Mouse (Mus musculus) megakaryocyte progenitor cell, adult 5-6 weeks (primary cell): ENCODE results near the gene Lsm12. TPM values are rescaled to one million over a fixed set of nuclear protein-coding genes. Genes with fewer than 3 reads are reported as not detected.

ENCODE experiments used
- ATAC-seq: replicated peaks from 2 replicates; pipeline ENCODE4 v1.8.0; 2016; ENCODE audit warnings: mild to moderate bottlenecking, moderate TSS enrichment, inconsistent platforms; ENCODE audit not compliant: poor library complexity
- total RNA-seq, 2 experiments: library from RNA; stranded (forward) in 1 of 2; stranded (reverse) in 1 of 2; fragments of 157-497, 149-512 nt in 1 of 2; fragments of 200-1000 nt in 1 of 2; gene quantifications; 2 replicates each; pipeline versions ENCODE4 v1.2.3 to v1.2.4; 2015 to 2017

Gene Lsm12
- total RNA-seq, 2 experiments from 2014 or later, result 67.8 to 127 TPM

DNA sequence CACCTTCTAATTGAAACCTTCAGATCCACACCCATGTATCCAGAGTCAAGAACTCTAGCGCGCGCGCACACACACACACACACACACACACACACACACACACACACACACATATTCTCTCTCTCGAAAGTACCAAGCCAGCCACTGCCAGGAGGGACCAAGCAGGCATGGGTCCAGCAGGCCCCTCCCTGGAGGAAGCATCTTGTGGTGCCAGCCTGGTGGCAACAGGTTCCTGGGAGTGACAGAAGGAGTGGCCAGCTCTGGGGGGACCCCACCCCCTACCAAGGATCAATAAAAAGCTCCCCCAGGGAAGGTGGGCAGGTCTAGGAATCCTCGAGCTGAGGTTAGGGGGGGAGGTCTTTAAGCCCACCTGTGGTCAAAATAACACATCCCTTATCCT is 32.3 kb upstream of the Lsm12 start:
- ATAC-seq, result no peak

DNA sequence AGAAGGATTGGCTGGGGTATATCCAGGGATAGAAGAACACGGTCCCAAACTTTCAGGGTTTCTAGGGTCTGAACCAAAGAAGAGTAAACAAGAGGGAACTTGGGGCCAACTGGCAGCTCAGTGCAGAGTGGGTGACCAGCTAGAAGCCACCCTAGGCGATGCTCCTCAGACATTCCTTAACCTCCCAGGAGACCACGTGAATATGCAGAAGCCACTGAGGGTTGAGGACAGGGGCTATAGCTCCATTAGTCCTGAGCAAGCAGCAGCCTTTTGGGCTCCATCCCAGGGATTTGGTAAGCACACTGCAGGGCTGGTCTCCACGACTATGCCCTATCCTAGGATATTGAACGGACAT is 31.8 kb upstream of the Lsm12 start:
- no peak for ATAC-seq

DNA sequence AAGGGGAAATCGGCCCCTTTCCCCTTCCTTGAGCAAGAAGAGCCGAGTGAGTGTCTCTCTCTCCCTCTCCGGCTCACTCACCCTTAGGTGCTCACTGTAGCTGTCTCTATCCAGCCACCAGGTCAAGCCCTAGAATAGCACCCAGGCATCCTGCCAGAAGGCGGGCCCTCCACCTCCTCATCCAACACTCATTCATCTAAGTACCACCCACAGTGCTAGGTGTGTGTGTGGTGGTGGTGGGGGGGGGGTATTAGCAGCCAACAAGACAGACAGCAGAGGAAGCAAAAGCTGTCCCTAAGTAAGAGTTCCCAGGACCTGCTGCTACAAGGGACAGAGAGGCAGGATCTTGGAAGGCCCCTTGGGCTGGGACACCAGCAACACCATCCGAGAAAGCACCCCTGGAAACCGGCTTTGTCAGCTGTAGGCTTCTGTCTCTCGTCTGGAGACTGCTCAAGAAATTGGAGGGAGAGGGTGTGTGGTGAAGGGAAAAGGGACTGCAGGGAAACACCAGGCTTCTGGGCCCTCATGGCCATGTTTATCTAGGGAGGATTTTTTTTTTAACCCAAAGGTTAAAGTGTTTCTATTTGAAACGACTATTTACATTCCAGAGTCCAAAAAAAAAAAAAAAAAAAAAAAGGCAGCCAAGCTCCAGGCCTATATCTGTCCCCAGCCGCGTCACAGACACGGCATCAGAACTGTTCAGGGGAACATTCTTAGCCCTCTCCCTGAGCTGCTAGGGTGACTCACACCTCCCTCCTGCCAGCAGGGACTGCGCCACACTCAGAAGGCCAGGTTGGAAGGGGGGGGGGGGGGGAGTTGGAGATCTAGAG is 31.2 kb upstream of the Lsm12 start:
- ATAC-seq, result no peak

DNA sequence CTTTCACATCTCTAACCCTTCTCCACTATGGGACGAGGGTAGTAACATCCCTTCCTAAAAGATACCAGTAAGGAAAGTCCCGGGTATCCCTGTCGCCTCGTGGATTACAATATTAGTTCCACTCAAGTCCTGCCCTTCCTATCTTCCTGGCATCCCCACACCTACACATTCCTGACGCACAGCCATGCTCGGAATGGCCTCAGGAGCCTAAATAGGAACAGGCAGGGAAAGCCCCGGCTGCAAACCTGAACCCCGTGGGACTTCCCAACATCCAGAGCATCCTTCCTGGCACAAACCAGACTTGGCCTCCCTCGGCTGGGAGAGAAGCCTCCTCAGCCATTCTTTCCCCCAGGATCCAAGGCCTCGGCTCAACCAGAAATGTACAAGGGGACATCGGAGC is 30.4 kb upstream of the Lsm12 start:
- ATAC-seq, result no peak

DNA sequence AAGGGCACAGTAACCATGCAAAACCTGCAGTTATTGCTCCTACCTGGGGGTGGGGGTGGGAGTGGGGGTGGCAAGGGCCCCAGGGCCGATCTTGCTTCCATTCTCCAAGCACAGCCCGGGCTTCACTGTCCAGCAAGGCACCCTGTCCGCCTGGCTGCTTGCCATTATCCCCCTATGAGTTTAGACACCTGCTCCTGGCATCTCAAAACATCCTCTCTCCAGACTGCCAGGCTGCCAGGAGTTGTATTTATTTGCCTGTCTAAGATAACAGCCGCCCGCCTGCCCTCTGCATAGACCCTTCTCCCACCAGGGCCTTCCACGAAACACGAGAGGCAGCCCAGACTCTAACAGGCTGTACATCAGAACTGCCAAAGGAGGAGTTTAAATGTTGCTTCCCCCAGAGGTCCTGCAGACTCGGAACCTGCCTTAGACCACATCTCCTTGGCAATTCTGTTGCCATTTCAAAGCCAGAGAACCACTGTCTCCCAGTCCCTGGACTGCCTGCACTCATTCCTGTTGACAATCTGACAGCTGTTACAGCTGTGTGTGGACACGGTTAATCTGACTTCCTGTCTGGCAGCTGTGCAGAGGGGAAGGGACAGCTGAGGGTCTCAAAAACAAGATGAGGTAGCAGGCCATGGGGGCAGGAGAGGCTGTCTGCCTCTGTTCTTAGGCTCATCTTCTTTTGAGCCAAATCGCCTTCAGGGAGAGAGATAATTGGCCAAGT is 29.5 kb upstream of the Lsm12 start:
- ATAC-seq, result no peak

DNA sequence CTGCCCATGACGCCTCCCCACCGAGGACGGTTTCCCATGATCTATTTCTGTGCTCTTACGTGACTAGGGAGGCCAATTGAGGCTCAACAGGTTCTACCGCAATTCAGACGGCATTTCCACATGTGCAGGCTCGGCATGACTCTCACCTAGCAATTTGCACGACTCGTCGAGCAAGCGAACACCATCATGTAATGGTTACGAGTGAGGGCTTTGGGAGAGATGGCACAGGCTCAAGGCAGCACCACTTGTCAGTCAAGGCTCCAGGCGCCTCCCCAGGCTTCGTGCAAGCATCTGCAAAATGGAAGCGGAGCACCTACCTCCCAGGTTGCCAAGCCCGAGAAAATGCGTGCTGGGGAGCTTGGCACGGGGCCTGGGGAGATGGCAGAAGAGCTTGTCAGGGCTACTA is 26.8 kb upstream of the Lsm12 start:
- no peak for ATAC-seq

GRCm38 (mm10) chr11:102211011-102211410 is 25.9 kb upstream of the Lsm12 start:
- no peak for ATAC-seq

DNA sequence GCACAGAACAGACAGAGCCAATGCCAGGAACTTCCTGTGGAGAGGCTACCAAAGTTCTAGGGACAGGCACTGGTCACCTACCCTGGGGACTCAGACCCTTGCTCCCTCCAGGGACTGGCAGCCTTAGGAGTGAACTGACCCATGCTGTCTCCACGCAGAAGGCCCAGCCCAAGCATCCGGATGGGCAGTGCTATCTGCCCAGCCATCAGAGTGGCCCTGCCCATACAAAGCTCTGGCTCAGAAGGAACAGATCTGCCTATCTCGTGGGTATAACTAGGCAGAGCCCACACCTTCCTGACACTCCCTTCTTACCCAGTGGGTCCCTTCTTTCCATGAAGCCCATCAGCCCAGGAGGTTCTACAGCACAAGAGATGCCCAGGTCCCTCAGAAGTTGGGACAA is 25.1 kb upstream of the Lsm12 start:
- ATAC-seq, result no peak

GRCm38 (mm10) chr11:102209742-102210141 is 24.6 kb upstream of the Lsm12 start:
- ATAC-seq, result peak; percentile 81

DNA sequence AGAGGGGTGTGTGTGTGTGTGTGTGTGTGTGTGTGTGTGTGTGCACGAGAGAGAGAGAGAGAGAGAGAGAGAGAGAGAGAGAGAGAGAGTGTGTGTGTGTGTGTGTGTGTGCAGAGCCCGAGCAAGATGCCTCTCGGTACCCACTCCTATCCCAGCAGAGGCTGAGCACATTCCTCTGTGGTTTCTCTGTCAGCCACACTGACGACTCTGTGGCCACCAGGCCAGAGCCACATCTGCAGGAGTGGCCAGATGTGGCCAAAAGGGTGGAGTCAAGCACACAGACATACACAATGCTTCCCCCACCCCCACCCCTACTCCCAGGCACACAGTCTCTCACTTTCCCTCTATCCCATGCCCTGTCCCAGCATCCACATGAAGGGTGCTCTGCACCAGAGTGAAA is 23.8 kb upstream of the Lsm12 start:
- ATAC-seq, result peak; percentile 40; the same call in 1 of the 2 replicates

DNA sequence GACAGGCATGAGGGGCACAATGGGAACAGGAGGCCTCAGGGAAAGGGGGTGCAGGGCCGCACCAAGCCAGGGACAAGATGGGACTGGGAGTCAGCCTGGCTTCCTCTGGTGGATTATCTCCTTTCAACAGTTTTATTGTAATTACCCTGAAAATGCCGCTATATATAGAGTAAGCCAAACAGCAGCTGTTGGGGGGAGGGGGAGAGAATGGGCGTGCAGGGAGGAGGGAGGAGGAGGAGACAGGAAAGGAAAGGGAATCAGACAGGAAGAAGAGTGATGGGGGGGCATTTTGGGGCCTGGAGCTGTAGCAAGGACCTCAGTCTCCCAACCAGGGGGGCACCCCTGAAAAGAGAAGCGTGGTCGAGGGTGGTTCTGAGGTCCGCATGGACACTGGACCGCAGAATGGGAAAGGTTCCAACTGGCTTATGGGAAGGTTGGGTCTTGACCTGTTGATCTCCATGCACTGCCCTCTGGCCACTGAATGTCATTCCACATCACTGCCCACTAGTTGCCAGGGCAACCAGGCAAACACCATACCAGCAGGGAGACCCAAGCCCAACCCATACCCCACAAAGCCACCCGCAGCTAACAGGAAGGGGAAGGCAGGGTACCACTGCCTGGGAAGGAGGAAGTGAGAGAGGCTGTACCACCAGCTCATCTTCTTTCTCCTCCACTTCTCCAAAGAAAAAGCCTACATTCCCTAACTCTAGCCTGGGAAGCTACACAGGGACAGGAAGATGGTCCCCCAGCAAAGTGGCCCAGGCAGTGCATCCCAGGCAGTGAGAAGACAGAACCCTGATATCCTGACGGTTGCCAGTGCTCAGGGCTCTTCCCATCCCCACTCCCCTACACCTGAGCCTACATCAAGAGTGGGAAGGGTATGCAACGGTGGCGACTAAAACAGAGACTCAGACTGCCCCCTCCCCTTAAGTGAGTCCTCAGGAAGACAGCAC is 23.0 kb upstream of the Lsm12 start:
- peak; percentile 51 for ATAC-seq

DNA sequence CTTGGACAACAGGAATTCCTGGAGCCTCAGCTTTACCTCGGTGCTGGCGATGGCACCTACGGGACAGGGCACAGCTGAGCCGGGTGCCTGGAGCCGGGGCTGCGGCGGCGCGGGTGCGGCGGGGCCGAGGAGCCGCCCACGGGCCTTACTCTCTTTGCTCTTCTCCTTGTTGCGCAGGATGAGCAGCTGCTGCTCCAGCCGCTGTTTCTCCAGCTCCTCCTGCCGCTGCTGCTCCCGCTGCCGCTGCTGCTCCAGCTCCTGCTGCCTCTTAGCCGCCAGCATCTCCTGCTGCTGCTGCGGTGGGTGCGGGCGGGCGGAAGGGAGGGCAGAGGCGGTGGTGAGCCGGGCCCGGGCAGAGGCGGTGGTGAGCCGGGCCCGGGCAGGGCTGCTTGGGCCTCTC is 21.4 kb upstream of the Lsm12 start:
- no peak for ATAC-seq

DNA sequence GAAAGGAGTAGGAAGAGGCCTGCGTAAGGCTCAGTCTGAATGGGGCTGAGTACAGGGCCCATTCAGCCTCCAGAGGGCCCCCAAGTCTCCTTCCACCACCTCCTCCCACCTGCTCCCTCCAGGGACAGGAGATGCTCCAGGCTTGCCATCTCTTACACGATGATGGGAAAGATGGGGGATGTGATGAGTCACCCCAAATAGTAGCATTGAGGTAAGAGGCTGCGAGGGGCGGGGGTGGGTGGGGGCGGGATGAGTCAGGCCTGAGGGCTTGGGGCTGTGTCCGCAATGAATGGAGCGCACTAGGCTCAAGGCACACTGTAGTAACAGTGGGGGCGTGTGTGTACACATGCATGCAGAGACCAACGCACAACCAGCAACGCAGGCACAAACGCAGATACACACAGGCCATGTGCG is 16.3 kb upstream of the Lsm12 start:
- no peak for ATAC-seq

DNA sequence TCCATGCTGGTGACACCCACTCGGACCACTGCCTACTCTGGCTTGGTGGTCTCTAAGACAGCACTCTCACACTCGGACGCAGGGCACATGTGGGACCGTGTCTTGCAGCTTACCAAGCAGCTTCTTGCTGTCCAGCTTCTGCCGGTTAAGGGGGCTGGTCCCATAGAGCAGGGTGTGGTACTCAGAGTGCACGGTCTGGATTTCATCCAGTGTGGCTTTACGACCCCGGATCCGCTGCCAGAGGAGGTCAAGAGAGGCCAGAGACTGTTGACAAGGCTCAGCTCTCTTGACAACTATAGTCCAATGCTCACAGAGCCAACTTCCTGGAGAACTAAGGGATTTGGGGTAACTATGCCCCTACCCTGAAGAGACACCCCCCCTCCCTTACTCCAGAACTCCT is 14.8 kb upstream of the Lsm12 start:
- no peak for ATAC-seq

GRCm38 (mm10) chr11:102198245-102198644 is 13.1 kb upstream of the Lsm12 start:
- no peak for ATAC-seq

DNA sequence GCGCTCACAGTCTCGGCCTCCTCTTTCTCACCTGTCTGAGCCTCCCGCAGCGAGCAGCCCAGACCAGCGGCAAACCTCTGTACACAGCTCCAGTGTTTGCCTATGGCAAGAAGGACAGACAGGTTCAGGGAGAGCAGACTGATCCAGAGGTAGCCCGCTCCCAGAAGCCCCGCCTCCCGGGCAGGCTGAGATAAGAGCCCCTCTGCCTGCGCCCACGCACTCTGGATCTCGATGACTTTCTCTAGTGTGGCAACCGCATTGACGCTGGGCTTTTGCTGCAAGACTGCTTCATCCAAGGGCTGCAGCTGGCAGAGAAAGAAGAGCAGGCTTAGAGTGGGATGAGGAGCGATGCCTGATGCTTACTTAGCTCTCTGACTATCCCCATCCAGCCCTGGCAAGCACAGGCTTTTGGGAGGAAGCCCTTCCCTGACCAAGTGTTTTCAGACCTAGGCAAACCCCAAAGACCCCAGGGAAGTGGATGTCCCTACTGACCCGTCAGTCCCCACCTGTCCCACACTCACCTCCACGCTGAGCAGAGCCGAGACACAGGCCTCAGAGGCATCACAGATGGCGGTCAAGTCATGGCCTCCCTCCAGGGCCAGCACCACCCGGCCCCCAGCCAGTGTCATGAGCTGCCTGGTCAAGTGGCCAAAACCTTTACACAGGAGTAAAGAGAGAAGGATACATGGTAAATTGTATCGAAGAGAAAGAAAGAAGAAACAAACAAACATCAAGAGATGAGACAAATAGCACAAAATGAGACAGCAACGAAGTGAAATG is 11.1 kb upstream of the Lsm12 start:
- peak; percentile 50; the same call in 1 of the 2 replicates for ATAC-seq

- ATAC-seq, result no peak
Observed at GRCm38 (mm10) chr11:102193657-102194440, 8.8 kb upstream of the Lsm12 start.

DNA sequence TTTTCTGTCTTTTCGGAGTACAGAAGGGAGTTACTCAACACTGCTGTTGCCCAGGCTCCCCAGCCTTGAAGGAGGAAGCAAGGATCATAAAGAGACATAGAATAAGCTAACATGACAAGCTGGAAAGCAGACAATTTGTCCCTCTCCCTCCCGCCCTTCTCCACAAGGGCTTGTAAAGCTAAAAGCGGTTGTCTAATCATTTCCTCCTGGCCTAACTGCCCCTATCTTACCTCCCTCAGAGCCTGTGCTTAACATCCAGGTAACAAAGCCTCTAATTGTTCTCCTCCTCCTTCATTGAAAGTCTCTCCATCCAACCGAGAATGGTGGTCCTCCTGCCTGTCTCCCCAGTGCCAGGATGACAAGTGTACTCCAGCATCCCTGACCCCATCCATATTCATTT is 5.8 kb upstream of the Lsm12 start:
- peak; percentile 23; the same call in 1 of the 2 replicates for ATAC-seq
